Mouse (Mus musculus) intestine, embryonic 15.5 days (tissue): ENCODE measurements around the gene Slfn8. TPM values are rescaled to one million over a fixed set of nuclear protein-coding genes. Genes with fewer than 3 reads are reported as not detected.

Experiments used
- polyA plus RNA-seq: library from polyadenylated mRNA; unstranded; fragments of >200 nt; fragmentation: Nextera tagmentation; extraction: Ambion mirVana; gene quantifications from 2 replicates; pipeline ENCODE4 v1.2.1, GENCODE M21; 2015

Gene Slfn8
- polyA plus RNA-seq, 1 experiment from 2014 or later = 0.54 TPM

Other genes starting within 250 kb of the Slfn8 start
- gene Lig3, start 239.7 kb downstream of the Slfn8 start, polyA plus RNA-seq = 20.4 and 22.5 TPM in 2 replicates
- gene Rffl, start 149.6 kb downstream of the Slfn8 start, polyA plus RNA-seq = 12.5 and 13.8 TPM in 2 replicates
- gene Rad51d, start 130.2 kb downstream of the Slfn8 start, polyA plus RNA-seq = 12.7 and 16.0 TPM in 2 replicates
- gene Fndc8, start 128.7 kb downstream of the Slfn8 start, polyA plus RNA-seq = 0.15 and 0.23 TPM in 2 replicates
- gene Nle1, start 112.4 kb downstream of the Slfn8 start, polyA plus RNA-seq = 29.9 and 31.7 TPM in 2 replicates
- 1.8 and 2.1 TPM in 2 replicates for gene Unc45b, start 110.3 kb downstream of the Slfn8 start, polyA plus RNA-seq
- gene Slfn5, start 69.5 kb downstream of the Slfn8 start, polyA plus RNA-seq = 1.9 TPM in 2 replicates
- 19.6 and 20.0 TPM in 2 replicates for gene Slfn9, start 29.0 kb downstream of the Slfn8 start, polyA plus RNA-seq
- 4.7 and 7.1 TPM in 2 replicates for gene Slfn2, start 44.3 kb upstream of the Slfn8 start, polyA plus RNA-seq
- 0.49 and 0.66 TPM in 2 replicates for gene Slfn1, start 96.0 kb upstream of the Slfn8 start, polyA plus RNA-seq
- gene Slfn4, start 154.4 kb upstream of the Slfn8 start, polyA plus RNA-seq = 0.06 and 0.15 TPM in 2 replicates
- gene Slfn3, start 170.5 kb upstream of the Slfn8 start, polyA plus RNA-seq = 0.62 and 0.80 TPM in 2 replicates